Mouse (Mus musculus): ENCODE results near the gene Fkbp2.

Fkbp2 gene

DNA sequence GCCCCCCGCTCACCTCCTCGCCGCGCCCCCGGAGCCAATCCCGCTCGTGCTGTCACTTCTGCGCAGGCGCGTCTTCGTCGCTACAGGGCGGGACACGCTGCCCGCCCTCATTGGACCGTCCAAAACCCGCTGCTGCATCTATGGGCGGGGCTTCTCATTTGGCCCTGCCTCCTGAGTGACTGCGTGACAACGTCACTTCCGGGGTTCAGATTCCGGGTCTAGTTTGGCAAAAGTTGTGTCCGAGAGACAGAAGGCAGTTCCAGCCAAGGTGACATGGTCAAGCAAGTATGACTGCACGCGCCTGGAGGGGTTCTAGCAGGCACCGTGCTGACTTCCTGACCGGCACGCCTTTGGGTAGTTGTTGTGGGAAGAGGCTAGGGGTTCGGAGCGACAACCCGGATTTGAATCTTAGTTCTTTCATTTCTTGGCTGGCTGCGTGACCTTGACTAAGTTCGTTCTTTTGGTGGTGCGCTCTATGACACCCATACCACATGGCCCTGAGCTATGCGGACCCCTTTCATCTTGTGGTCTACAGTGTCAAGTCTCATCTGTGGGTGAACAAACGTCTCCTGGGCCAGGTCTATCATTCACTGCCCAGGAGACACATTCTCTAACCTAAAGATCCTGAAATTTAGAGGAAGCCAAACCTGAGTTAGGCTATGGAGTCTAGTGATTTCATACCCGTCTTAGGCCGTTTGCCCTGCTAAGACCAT lies at the start of gene Fkbp2:
Fkbp2 (minus strand) TSS at position 121 of the 713 bp plus-strand sequence.
- DNase-seq (ENCODE audit: low spot score in 2 of 2) = peak in 1 of 2 experiments; percentile 99

GRCm38 (mm10) chr19:7029531-7029930 lies 49.2 kb upstream of the Fkbp2 start:
- DNase-seq (ENCODE audit: low spot score in 2 of 2) = no peak

GRCm38 (mm10) chr19:7020224-7020641 lies 39.9 kb upstream of the Fkbp2 start:
- peak in 1 of 2 experiments; percentile 52 for DNase-seq (ENCODE audit: low spot score in 2 of 2)

DNA sequence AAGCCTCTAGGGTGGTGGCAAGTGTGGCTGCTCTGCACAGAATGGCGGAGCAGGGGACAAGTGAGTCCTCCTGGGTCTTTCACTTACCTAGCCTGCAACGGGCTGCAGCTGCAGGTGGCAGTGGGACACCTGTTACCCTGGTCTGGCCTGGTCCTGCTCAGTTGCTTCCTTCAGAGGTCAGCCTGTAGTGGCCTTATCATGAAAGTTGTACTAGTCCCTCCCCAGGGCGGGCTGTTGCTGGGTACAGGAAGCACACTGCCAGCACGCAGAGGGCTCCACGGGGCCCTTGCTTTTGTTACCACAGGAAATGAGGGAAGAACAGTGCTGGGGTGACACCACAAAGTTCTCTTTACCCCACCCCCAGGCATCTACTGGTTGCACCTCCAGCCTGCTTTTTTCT lies 38.9 kb upstream of the Fkbp2 start, which contains the start of gene Fermt3:
Fermt3 (minus strand) TSS at position 279 of the 400 bp plus-strand sequence.
- no peak for DNase-seq (ENCODE audit: low spot score in 2 of 2)

DNA sequence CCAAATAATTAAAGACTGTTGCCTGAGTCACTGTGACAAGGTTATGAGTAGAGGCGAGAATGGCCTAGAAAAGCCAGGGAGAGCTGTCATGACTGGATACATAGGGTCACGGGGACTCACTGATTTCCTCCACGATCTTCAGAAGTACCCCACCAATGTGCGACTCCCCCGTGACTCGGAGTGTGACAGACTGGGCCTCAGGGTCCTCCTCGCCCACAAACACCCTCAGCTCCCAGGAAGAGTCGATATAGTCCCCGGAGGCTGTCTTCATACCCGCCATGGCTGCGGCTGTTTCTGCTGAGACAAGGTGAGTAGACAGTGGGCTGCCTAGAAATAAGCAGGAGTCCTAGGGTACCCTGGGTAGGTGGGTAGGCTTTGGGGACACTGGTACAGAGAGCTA lies 38.2 kb upstream of the Fkbp2 start:
- no peak for DNase-seq (ENCODE audit: low spot score in 2 of 2)

- no peak for DNase-seq (ENCODE audit: low spot score in 2 of 2)
These were observed 37.5 kb upstream of the Fkbp2 start for GRCm38 (mm10) chr19:7017541-7018457.

GRCm38 (mm10) chr19:7014481-7015135 lies 34.3 kb upstream of the Fkbp2 start:
- DNase-seq (ENCODE audit: low spot score in 2 of 2) = no peak

DNA sequence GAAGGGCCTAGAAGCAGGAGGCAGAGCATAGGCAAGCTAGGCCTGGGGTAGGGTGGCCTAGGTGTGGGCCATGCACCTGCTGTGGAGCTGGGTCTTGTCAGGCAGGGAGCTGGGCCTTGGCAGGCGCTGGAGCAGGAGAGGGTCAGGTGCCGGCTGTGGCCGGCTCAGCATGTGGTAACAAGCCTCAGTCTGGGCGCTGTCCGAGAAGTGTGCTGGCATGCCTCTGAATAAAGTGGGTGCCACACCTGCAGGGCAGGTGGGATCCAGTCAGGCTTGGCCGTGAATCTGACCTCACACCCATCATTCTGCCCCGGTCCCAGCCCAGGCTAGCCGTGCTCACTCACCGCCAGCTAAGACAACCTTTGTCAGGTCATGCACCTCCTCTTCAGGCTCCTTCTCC lies 33.7 kb upstream of the Fkbp2 start:
- peak; percentile 44 to 78 for DNase-seq (ENCODE audit: low spot score in 2 of 2)

- no peak for DNase-seq (ENCODE audit: low spot score in 2 of 2)
These were observed 32.1 kb upstream of the Fkbp2 start for GRCm38 (mm10) chr19:7012426-7012825.

DNA sequence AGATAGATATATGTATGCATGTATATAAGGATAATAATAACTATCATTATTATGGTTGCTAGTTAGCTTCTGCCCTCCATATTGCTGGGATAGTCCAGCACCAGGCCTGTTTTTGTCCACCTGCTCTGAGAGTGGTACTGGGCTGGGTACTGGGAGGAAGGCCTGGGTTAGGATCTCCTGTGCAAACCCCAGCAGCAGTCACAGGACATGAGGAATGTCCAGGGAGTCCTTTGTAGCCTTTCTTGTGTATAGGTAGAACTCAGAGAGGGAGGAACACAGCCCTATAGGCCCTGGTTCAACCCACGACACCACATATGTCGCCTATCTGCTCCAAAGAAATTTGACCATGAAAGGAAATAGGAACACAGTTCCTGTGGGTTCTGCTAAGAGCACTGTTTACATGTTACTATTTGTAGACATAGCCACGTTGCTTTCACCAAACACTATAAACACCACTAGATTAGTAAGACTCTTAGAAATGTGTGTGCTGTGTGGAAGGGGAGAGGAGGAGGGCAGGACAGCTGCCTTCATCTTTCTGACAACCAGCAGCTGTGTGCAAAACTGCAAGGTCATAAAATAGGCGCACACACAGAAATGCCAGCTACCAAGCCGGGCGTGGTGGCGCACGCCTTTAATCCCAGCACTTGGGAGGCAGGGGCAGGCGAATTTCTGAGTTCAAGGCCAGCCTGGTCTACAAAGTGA lies 26.7 kb upstream of the Fkbp2 start:
- no peak for DNase-seq (ENCODE audit: low spot score in 2 of 2)

- no peak for DNase-seq (ENCODE audit: low spot score in 2 of 2)
These were observed 19.2 kb upstream of the Fkbp2 start for GRCm38 (mm10) chr19:6999360-7000063.

DNA sequence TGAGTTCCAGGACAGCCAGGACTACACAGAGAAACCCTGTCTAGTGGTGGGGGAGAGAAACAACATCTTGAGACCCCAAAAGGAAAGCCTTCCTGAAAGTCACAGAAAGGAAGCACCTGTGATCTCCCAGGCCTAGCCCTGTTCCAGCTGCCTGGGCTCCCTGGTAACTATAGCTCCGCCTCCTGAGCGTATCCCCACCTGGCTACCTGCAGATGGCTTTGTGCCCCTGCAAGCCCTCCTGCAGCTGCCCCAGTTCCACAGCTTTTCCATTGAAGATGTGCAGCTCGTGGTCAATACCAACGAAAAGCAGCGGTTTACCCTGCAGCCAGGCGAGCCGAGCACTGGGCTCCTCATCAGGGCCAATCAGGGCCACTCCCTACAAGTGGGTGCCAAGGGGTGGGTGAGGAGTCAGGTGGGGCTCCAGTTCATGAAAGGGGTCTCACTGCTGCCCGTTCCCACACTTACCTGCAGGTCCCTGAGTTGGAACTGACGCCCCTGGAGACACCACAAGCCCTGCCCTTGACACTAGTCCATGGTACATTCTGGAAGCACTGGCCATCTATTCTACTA lies 17.5 kb upstream of the Fkbp2 start:
- no peak for DNase-seq (ENCODE audit: low spot score in 2 of 2)

- peak; percentile 81 to 83 for DNase-seq (ENCODE audit: low spot score in 2 of 2)
These were observed 15.7 kb upstream of the Fkbp2 start, which contains the start of the genes Nudt22 and Trpt1 for GRCm38 (mm10) chr19:6996006-6996405. Gene Nudt22 (minus strand): TSS chr19:6996117. Gene Trpt1 (plus strand): TSS chr19:6996131.

DNA sequence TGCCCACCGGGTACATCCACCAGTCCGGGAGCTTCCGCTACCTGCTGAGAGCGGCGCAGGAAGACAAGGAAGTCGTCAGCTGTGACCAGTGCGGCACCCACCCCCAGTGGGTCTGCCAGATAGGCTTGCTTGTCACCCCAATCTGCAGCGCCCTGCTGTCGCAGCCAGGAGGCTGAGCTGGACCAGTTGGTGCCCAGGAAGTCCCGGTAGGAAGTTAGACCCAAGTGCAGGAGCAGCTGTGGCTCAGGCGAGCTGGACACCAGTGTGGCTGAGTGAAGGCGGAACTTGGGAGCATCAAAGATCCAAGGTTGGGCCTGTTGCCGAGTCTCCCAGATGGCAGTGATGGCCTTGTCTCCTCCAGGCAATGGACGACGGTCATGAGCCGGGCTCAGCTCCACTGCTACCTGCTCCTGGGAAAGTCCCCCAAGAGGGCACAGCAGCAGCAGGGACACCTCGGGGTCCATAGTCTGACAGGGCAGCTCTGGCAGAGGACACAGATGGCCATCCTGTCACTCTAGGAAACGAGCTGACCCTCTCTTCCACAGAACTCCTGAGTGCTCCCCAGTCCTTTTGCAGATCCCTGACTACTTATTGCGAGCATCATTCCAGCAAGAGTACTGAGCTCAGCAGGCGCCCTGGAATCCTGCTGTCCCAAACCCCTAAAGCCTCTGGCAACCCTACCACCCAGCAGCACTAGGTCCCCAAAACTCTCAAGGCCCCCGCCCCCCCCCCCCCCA lies 15.1 kb upstream of the Fkbp2 start:
- DNase-seq (ENCODE audit: low spot score in 2 of 2) = no peak

GRCm38 (mm10) chr19:6994489-6994888 lies 14.2 kb upstream of the Fkbp2 start:
- DNase-seq (ENCODE audit: low spot score in 2 of 2) = no peak

DNA sequence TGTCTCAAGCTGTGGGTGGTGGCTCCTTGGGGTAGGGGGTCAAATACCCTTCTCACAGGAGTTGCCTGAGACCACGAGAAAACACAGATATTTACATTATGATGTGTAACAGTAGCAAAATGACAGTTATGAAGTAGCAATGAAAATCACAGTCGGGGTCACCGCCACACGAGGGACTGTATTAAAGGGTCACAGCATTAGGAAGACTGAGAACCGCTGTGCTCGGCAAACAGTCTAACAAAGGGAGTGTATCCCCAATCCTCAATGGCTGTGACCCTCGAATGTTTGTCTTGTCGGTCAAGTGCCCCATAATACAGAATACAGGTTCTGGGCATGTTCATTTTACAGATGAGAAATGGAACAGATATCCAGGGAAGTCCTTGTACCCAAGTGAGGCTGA lies 13.7 kb upstream of the Fkbp2 start:
- no peak for DNase-seq (ENCODE audit: low spot score in 2 of 2)

GRCm38 (mm10) chr19:6993011-6993770 lies 12.9 kb upstream of the Fkbp2 start:
- no peak for DNase-seq (ENCODE audit: low spot score in 2 of 2)

GRCm38 (mm10) chr19:6992011-6992858 lies 11.9 kb upstream of the Fkbp2 start, which contains the start of gene Dnajc4:
Gene Dnajc4 (minus strand): TSS chr19:6992572.
- DNase-seq (ENCODE audit: low spot score in 2 of 2) = peak; percentile 89 to 95
